Mouse (Mus musculus) CH12.LX (cell line): Measurements from ENCODE around the gene Eloa. TPM values are rescaled to one million over a fixed set of nuclear protein-coding genes. Genes with fewer than 3 reads are reported as not detected.
A peak's percentile ranks its signal among the peaks of the same experiment; 100 is the strongest.

Experiments used
- DNase-seq: peaks from one replicate; pipeline ENCODE4 v3.0.0-alpha.2; 2013; ENCODE audit errors: extremely low read depth
- H3K27ac ChIP-seq: 2 replicates; pipeline ENCODE4 v1.5.1; 2012; ENCODE audit warnings: low read depth, mild to moderate bottlenecking, control low read depth, moderate library complexity; ENCODE audit not compliant: insufficient read depth
- H3K27me3 ChIP-seq: replicated peaks from 2 replicates; pipeline ENCODE3; 2012; ENCODE audit warnings: inconsistent platforms
- H3K36me3 ChIP-seq, 2 experiments: replicated peaks in 1 of 2; 2 replicates each; pipeline versions ENCODE3 to v1.6.1; 2012; ENCODE audit warnings: inconsistent platforms in 1 of 2, low read length in 1 of 2, mild to moderate bottlenecking in 1 of 2, mixed read lengths in 1 of 2, moderate library complexity in 1 of 2; ENCODE audit not compliant: control insufficient read depth in 1 of 2, insufficient read depth in 1 of 2
- H3K4me1 ChIP-seq, 2 experiments: 2 replicates each; pipeline ENCODE4 v1.6.1; 2012; ENCODE audit warnings: inconsistent platforms in 1 of 2, moderate library complexity in 1 of 2; ENCODE audit not compliant: insufficient read depth in 2 of 2, control insufficient read depth in 1 of 2
- H3K4me2 ChIP-seq: 2 replicates; pipeline ENCODE4 v1.6.1; 2012; ENCODE audit warnings: low read depth, mild to moderate bottlenecking, control low read depth; ENCODE audit not compliant: poor library complexity, insufficient read depth, severe bottlenecking
- H3K4me3 ChIP-seq, 3 experiments: fragments of 150-350 bp in 1 of 3; sonication (generic) in 1 of 3; replicated peaks in 1 of 3; 2 replicates each; pipeline versions ENCODE3 to v1.5.1; 2011 to 2012; ENCODE audit warnings: low read depth in 2 of 3, low read length in 2 of 3, mild to moderate bottlenecking in 2 of 3, moderate library complexity in 2 of 3, control low read depth in 1 of 3, improper control_type of control experiment in 1 of 3, inconsistent platforms in 1 of 3, mixed read lengths in 1 of 3; ENCODE audit not compliant: poor library complexity in 1 of 3
- H3K79me2 ChIP-seq: replicated peaks from 2 replicates; pipeline ENCODE4 v1.6.1; 2012; ENCODE audit warnings: mild to moderate bottlenecking, moderate library complexity; ENCODE audit not compliant: control insufficient read depth, poor library complexity, insufficient read depth, severe bottlenecking; ENCODE audit errors: extremely low read depth
- H3K9ac ChIP-seq: 2 replicates; pipeline ENCODE4 v1.6.1; 2012; ENCODE audit warnings: low read depth, mild to moderate bottlenecking, control low read depth, moderate library complexity; ENCODE audit not compliant: insufficient read depth
- H3K9me3 ChIP-seq: replicated peaks from 2 replicates; pipeline ENCODE3; 2012; ENCODE audit warnings: low read length, inconsistent platforms, mixed read lengths
- E2F4 ChIP-seq: IDR thresholded peaks from 2 replicates; pipeline ENCODE4 v1.6.1; 2011; ENCODE audit warnings: low read depth, low read length, improper control_type of control experiment; ENCODE audit not compliant: insufficient replicate concordance
- ELF1 ChIP-seq: IDR thresholded peaks from 2 replicates; pipeline ENCODE4 v1.6.1; 2014; ENCODE audit warnings: low read depth, mild to moderate bottlenecking, inconsistent platforms, low read length, improper control_type of control experiment
- EP300 ChIP-seq: IDR thresholded peaks from 2 replicates; pipeline ENCODE4 v1.6.1; 2011; ENCODE audit warnings: low read length, improper control_type of control experiment
- GABPA ChIP-seq: IDR thresholded peaks from 2 replicates; pipeline ENCODE4 v1.6.1; 2012; ENCODE audit warnings: low read depth, low read length, improper control_type of control experiment, inconsistent platforms; ENCODE audit not compliant: insufficient replicate concordance
- JUN ChIP-seq: IDR thresholded peaks from 2 replicates; pipeline ENCODE4 v1.6.1; 2011; ENCODE audit warnings: low read depth, mild to moderate bottlenecking, low read length, improper control_type of control experiment, moderate library complexity; ENCODE audit not compliant: insufficient read depth
- JUND ChIP-seq: conservative IDR thresholded peaks from 2 replicates; pipeline ENCODE4 v1.6.1; 2011; ENCODE audit warnings: low read depth, low read length, improper control_type of control experiment
- MAX ChIP-seq: IDR thresholded peaks from 2 replicates; pipeline ENCODE4 v1.6.1; 2011; ENCODE audit warnings: low read length, improper control_type of control experiment
- MAZ ChIP-seq: IDR thresholded peaks from 2 replicates; pipeline ENCODE4 v1.6.1; 2012; ENCODE audit warnings: low read depth, mild to moderate bottlenecking, inconsistent platforms, low read length, improper control_type of control experiment, moderate library complexity
- MEF2A ChIP-seq: IDR thresholded peaks from 2 replicates; pipeline ENCODE4 v1.6.1; 2014; ENCODE audit warnings: low read depth, mild to moderate bottlenecking, inconsistent platforms, low read length, improper control_type of control experiment, borderline replicate concordance
- MXI1 ChIP-seq: IDR thresholded peaks from 2 replicates; pipeline ENCODE4 v1.6.1; 2011; ENCODE audit warnings: mild to moderate bottlenecking, low read depth, low read length, improper control_type of control experiment
- MYC ChIP-seq: IDR thresholded peaks from 2 replicates; pipeline ENCODE4 v1.6.1; 2011; ENCODE audit warnings: low read depth, mild to moderate bottlenecking, improper control_type of control experiment, low read length
- NELFE ChIP-seq: IDR thresholded peaks from 2 replicates; pipeline ENCODE4 v1.6.1; 2011; ENCODE audit warnings: low read depth, low read length, improper control_type of control experiment
- PAX5 ChIP-seq: IDR thresholded peaks from 2 replicates; pipeline ENCODE4 v1.6.1; 2012; ENCODE audit warnings: low read length, inconsistent platforms, mixed read lengths
- RAD21 ChIP-seq: IDR thresholded peaks from 2 replicates; pipeline ENCODE4 v1.6.1; 2011; ENCODE audit warnings: low read depth, mild to moderate bottlenecking, low read length, improper control_type of control experiment, moderate library complexity
- RCOR1 ChIP-seq: conservative IDR thresholded peaks from 2 replicates; pipeline ENCODE4 v1.6.1; 2012; ENCODE audit warnings: low read depth, mild to moderate bottlenecking, inconsistent platforms, low read length, improper control_type of control experiment
- SMC3 ChIP-seq: IDR thresholded peaks from 2 replicates; pipeline ENCODE4 v1.6.1; 2011; ENCODE audit warnings: low read depth, low read length, improper control_type of control experiment
- TBP ChIP-seq: conservative IDR thresholded peaks from 2 replicates; pipeline ENCODE4 v1.6.1; 2011; ENCODE audit warnings: low read depth, low read length, improper control_type of control experiment
- USF1 ChIP-seq: IDR thresholded peaks from 2 replicates; pipeline ENCODE4 v1.6.1; 2014; ENCODE audit warnings: low read depth, mild to moderate bottlenecking, inconsistent platforms, low read length, improper control_type of control experiment
- ZKSCAN1 ChIP-seq: IDR thresholded peaks from 2 replicates; pipeline ENCODE4 v1.6.1; 2012; ENCODE audit warnings: low read depth, inconsistent platforms, low read length, improper control_type of control experiment, borderline replicate concordance
- dilution Hi-C: fragments of 300-500 bp; cut with MboI; formaldehyde crosslinking; loops from 2 replicates; pipeline ENCODE4 v1.14.3; 2020; ENCODE audit warnings: low sequenced_read_pairs; ENCODE audit not compliant: extremely low pct_unique_long_range_greater_than_20kb, extremely low pct_ligation_motif_present
- in situ Hi-C: fragments of 300-500 bp; cut with MboI; formaldehyde crosslinking; loops from 3 replicates; pipeline ENCODE4 v1.14.3; 2019; ENCODE audit warnings: low sequenced_read_pairs, low pct_ligation_motif_present, low pct_unique_long_range_greater_than_20kb, mixed read lengths
- polyA plus RNA-seq: library from polyadenylated mRNA; unstranded; fragments of >175 nt; gene quantifications from 2 replicates; pipeline ENCODE4 v1.2.1, GENCODE M21; 2012; ENCODE audit warnings: low read depth; ENCODE audit not compliant: insufficient read length
- total RNA-seq, 2 experiments: library from RNA; depleted of rRNA; stranded (reverse); fragments of 300-350 nt in 1 of 2; fragments of >200 nt in 1 of 2; gene quantifications; 2 replicates each; pipeline ENCODE4 v1.2.3; 2012 to 2014

Gene Eloa
- total and polyA plus RNA-seq, 3 experiments, result 45.8 to 66.2 (median 66.0) TPM

- TF ChIP-seq MAZ (peak; percentile 79), E2F4 (no peak), PAX5 (no peak), SMC3 (no peak; the same call in 1 of the 2 replicates), TBP (peak; percentile 51), RCOR1 (no peak), MYC (peak; percentile 80), GABPA (no peak), ELF1 (peak; percentile 49; the same call in 1 of the 2 replicates), MEF2A (peak; percentile 65; the same call in 1 of the 2 replicates), ZKSCAN1 (no peak)
These were observed 34.4 kb downstream of the Eloa start, which contains the start of gene Pithd1 (continued) for GRCm38 (mm10) chr4:135986943-135987710.

- dilution Hi-C loops, result no loop called here
- Histone ChIP-seq H3K4me2 (peak overlapping the region; percentile 82), H3K4me1 (peaks cover 2 to 26% of the 10 kb centered on the region in 2 experiments; a peak in 2 of 4 replicates), H3K79me2 (peaks cover 21% of the 10 kb centered on the region), H3K27me3 (no peaks in the 10 kb centered on the region), H3K4me3 (peak overlapping the region; percentile 96 to 99 (median 96)), H3K36me3 (peaks cover 20 to 37% of the 10 kb centered on the region in 2 experiments), H3K9ac (peak overlapping the region; percentile 61), H3K9me3 (peaks cover under 1% of the 10 kb centered on the region)
- DNase-seq, result no peak
- TF ChIP-seq GABPA, result no peak
- no peak; the same call in 1 of the 2 replicates for TF ChIP-seq MXI1
- TF ChIP-seq ELF1, result no peak
- no peak for TF ChIP-seq ZKSCAN1
- no peak for TF ChIP-seq MAX
- TF ChIP-seq JUND, result no peak
- no peak for TF ChIP-seq USF1
- TF ChIP-seq JUN, result no peak
- no peak for TF ChIP-seq NELFE
- TF ChIP-seq EP300, result no peak
- TF ChIP-seq RAD21, result no peak
- TF ChIP-seq PAX5, result no peak
- TF ChIP-seq, all 38 proteins: peak for 0
- peak overlapping the region; percentile 6; the same call in 1 of the 2 replicates for H3K27ac ChIP-seq
- in situ Hi-C loops, result loop anchor here (5.0 kb wide), 1 partner anchor 46 kb away; no protein-coding TSS in a partner anchor
These were observed 35.1 kb downstream of the Eloa start for GRCm38 (mm10) chr4:135986301-135986942.
